Mouse (Mus musculus) lung, adult 2 months (tissue): ENCODE measurements around the gene Pcmtd2. TPM values are rescaled to one million over a fixed set of nuclear protein-coding genes. Genes with fewer than 3 reads are reported as not detected.
A peak's percentile ranks its signal among the peaks of the same experiment; 100 is the strongest.

ENCODE experiments used
- DNase-seq: peaks from one replicate; pipeline ENCODE4 v3.0.0; 2022
- H3K4me1 ChIP-seq: fragments of 200-500 bp; 2 replicates; pipeline ENCODE4 v1.6.1; 2011; ENCODE audit warnings: low read length; ENCODE audit not compliant: control insufficient read depth, insufficient read depth
- H3K4me3 ChIP-seq: fragments of 200-500 bp; replicated peaks from 2 replicates; pipeline ENCODE3; 2011; ENCODE audit warnings: low read depth, mild to moderate bottlenecking, control low read depth, low read length; ENCODE audit errors: extremely low read depth
- CTCF ChIP-seq: fragments of 200-500 bp; IDR thresholded peaks from 2 replicates; pipeline ENCODE4 v1.5.1; 2011; ENCODE audit warnings: mild to moderate bottlenecking, low read length, control low read depth; ENCODE audit not compliant: insufficient read depth
- POLR2A ChIP-seq: fragments of 200-500 bp; IDR thresholded peaks from 2 replicates; pipeline ENCODE4 v1.6.1; 2011; ENCODE audit warnings: low read depth, mild to moderate bottlenecking, control low read depth, low read length, borderline replicate concordance; ENCODE audit errors: extremely low read depth
- WGBS: fragments of 180-500 bp; shearing (Covaris S2); methylation state at CpG from one replicate; pipeline ENCODE4 v1.1.7; 2018; 5-methylcytosine and 5-hydroxymethylcytosine counted together
- polyA plus RNA-seq: library from polyadenylated mRNA; depleted of rRNA; stranded (reverse); fragments of >200 nt; gene quantifications from 2 replicates; pipeline ENCODE4 v1.2.3, GENCODE M21; 2012; rRNA removed

The Pcmtd2 gene
- polyA plus RNA-seq, 1 experiment: 34.4 TPM

DNA sequence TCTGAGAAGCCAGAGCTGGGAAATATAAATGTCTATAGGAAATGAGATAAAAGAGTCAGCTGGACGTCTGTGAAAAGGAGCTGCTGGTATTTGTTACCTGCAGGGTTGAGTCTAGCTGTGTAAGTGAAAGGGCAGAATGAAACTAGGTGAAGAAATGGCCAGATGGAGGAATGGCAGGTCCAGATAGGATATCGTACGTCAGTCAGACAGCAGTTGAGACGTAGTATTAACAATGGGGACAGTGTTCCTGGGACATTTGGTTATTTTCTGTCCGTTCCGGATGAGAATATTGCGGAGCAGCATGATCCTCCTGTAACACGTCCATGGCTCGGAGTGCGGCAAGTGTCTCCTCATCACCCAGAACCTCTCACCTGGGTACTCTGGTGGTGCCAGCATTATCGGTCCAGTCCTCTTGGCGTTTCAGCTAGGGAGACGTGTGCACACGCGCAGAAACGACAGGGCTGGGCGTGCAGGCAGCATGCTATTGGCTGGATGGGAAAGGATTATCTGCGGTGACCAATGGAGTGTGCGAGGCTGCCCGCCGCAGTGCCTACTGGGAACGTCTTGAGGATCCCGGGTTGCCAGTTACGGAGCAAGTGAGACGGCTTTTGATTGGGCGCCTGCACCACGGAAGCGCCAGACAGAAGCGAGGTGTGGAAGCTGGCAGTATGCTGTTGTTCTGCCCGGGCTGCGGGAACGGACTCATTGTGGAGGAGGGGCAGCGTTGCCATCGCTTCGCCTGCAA, 26.3 kb downstream of the Pcmtd2 start, which contains the start of gene Polr3k:
Polr3k (plus strand) TSS at position 547 of the 745 bp plus-strand sequence.
- peaks cover 5% of the 10 kb centered on the region; the same call in 1 of the 2 replicates for H3K4me1 ChIP-seq
- peak; percentile 87 for DNase-seq
- peak within 1 kb of the TSS; percentile 84 for H3K4me3 ChIP-seq
- WGBS: under 1% methylated on average over 35 of the region's 35 CpGs
- TF ChIP-seq POLR2A (peak; percentile 82; the same call in 1 of the 2 replicates), CTCF (no peak)

DNA sequence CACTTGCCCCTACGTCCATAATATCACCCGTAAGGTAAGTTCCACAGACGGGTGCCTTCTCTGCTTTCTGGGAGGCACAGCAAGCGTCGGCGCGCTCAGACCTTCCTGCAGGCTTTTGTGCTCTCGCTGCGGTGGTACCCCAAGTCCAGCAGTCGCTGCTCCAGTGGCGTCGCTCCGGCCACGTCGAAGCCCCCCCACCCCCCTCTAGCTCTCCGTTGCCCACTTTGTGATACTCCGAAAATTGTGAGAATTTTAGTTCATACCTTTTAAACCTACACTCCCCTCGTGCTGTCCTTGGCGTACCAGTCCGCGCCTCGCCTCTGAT, 26.8 kb downstream of the Pcmtd2 start:
- H3K4me3 ChIP-seq: peak overlapping the region; percentile 84
- no peak for DNase-seq
- WGBS: 0% methylated on average over 22 of the region's 22 CpGs
- H3K4me1 ChIP-seq: peaks cover 5% of the 10 kb centered on the region; the same call in 1 of the 2 replicates
- no peak for TF ChIP-seq CTCF
- no peak for TF ChIP-seq POLR2A

DNA sequence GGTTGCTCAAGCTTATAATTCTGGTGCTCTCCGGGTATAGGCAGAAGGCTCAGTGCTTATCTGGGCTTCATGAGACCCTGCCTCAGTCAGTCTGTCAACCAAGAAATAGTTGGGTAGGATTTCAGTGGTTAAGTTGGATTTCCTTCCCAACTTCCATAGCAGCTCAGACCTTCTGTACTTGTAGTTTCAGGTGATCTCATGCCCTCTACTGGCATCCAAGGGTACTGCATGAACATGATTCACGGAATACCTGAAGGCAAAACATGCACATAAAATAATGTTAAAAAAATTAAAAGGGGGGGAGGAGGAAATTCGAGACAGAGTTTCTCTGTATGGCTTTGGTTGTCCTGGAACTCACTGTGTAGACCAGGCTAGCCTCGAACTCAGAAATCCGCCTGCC, 29.3 kb downstream of the Pcmtd2 start:
- H3K4me3 ChIP-seq: no peak overlapping the region
- TF ChIP-seq CTCF: peak; percentile 34; the same call in 1 of the 2 replicates
- TF ChIP-seq POLR2A: no peak
- WGBS: 50% methylated on average over 5 of the region's 5 CpGs
- peak; percentile 67 for DNase-seq
- H3K4me1 ChIP-seq: peaks cover 5% of the 10 kb centered on the region

DNA sequence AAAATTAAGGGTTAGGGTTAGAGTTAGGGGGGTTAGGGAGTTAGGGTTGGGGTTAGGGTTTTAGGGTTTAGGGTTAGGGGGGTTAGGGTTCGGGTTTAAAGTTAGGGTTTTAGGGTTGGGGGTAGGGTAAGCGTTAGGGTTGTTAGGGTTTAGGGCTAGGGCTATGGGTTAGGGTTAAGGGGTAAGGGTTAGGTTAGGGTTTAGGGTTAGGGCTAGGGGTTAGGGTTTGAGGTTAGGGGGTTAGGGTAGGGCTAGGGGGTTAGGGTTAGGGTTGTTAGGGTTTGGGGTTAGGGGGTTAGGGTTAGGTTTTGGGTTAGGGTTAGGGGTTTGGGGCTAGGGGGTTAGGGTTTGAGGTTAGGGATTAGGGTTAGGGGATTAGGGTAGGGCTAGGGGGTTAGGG, 33.4 kb downstream of the Pcmtd2 start:
- Histone ChIP-seq H3K4me1 (no peaks in the 10 kb centered on the region; the same call in 1 of the 2 replicates), H3K4me3 (no peak overlapping the region)
- TF ChIP-seq POLR2A (no peak), CTCF (no peak)
- no peak for DNase-seq
- WGBS: 92% methylated on average over 2 of the region's 2 CpGs

DNA sequence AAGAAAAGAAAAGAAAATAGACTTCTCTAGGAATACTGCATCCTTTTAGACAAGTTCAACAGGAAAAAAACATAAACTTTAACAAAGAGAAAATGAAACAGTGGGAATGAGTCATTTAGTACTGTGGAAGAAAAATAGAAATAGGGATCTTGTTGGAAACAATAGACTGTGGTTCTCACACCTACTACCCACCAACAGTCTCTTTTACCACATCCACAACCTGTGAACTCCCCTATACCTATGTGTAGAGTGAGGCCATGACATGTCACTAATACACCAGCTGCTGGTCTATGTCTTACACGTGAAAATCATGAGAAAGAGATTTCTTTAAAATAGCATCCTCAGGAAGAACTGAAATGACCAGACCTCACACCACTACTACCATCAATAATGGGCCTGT, 41.2 kb downstream of the Pcmtd2 start:
- no peak for DNase-seq
- no peak overlapping the region for H3K4me3 ChIP-seq
- no peaks in the 10 kb centered on the region for H3K4me1 ChIP-seq
- no peak for TF ChIP-seq CTCF
- no peak for TF ChIP-seq POLR2A
- WGBS: 72% methylated on average over 1 of the region's 1 CpGs

DNA sequence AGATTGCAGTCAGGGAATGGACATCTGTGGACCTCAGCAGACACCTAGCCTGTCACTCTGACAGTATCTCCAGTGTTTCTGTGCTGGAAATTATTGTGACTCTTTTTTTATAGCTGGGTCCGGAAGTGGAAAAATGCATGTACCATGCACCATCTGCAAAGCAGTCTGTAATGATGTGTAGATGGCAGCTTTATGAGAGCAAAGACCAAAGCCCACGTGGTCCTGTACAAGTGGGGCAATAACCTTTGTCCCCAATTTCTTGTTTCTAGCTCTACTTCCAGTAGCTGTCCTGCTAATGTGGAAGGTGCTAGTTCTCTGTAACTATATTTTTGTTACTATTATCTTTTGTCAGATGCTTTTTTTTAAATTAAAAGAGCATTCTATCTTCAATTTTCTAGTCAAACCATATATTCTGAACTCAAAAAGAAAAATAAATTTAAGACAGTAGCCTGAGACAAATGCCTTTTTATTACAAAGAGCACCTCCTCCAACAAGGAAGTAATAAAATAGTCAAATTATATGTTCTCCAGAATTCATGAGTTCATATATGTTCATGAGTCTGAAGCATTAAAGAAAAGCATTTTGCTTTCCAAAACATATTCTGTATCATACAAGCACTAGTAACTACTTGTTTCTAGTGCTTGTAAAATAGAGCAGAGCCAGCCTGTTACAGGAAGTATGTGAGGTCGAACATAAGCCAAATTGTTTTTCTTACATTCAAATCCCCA, 45.5 kb downstream of the Pcmtd2 start:
- 68% methylated on average over 3 of the region's 3 CpGs for WGBS
- TF ChIP-seq CTCF: no peak
- no peak for TF ChIP-seq POLR2A

More for the DNA sequence above, 45.5 kb downstream of the Pcmtd2 start:
- H3K4me3 ChIP-seq: no peak overlapping the region
- no peak for DNase-seq
- H3K4me1 ChIP-seq: no peaks in the 10 kb centered on the region

Other genes with a start within 250 kb of the Pcmtd2 start
- 14.1 and 21.5 TPM in 2 replicates for gene Prpf6, start 246.0 kb upstream of the Pcmtd2 start, polyA plus RNA-seq
- gene Zfp512b, start 245.1 kb upstream of the Pcmtd2 start, polyA plus RNA-seq: 37.1 and 43.7 TPM in 2 replicates
- 24.1 and 24.5 TPM in 2 replicates for gene Samd10, start 238.6 kb upstream of the Pcmtd2 start, polyA plus RNA-seq
- gene Gm29797, start 180.8 kb upstream of the Pcmtd2 start, polyA plus RNA-seq: not detected in 2 replicates
- gene Sox18, start 166.2 kb upstream of the Pcmtd2 start, polyA plus RNA-seq: 393 and 460 TPM in 2 replicates
- 9.9 and 15.7 TPM in 2 replicates for gene Tcea2, start 157.5 kb upstream of the Pcmtd2 start, polyA plus RNA-seq
- gene Rgs19, start 143.9 kb upstream of the Pcmtd2 start, polyA plus RNA-seq: 77.2 and 82.8 TPM in 2 replicates
- not detected in 2 replicates for gene Lkaaear1, start 139.4 kb upstream of the Pcmtd2 start, polyA plus RNA-seq
- 0.06 and 0.09 TPM in 2 replicates for gene Oprl1, start 122.8 kb upstream of the Pcmtd2 start, polyA plus RNA-seq
- gene Myt1, start 74.5 kb upstream of the Pcmtd2 start, polyA plus RNA-seq: 0.02 TPM in 1 of 2 replicates, not detected in the other
- gene Polr3k, start 26.5 kb downstream of the Pcmtd2 start, polyA plus RNA-seq: 2.8 and 5.0 TPM in 2 replicates
- gene Gm14496, start 153.3 kb downstream of the Pcmtd2 start, polyA plus RNA-seq: not detected in 2 replicates